Mouse (Mus musculus) stomach, postnatal 0 days (tissue): ENCODE measurements around the gene Gdf9. TPM values are rescaled to one million over a fixed set of nuclear protein-coding genes. Genes with fewer than 3 reads are reported as not detected.
A peak's percentile ranks its signal among the peaks of the same experiment; 100 is the strongest.

Source experiments
- ATAC-seq: fragments of 200-750 bp; cut with Nextera tagmentation; 2 replicates; pipeline ENCODE4 v1.8.0; 2017; ENCODE audit not compliant: low FRiP score, low TSS enrichment
- DNase-seq: peaks from one replicate; pipeline ENCODE4 v3.0.0-alpha.2; 2016; ENCODE audit warnings: low spot score
- H3K27ac ChIP-seq: fragments of 300-500 bp; sonication (generic); replicated peaks from 2 replicates; pipeline ENCODE4 v1.5.1; 2014; ENCODE audit warnings: mild to moderate bottlenecking, control low read depth
- H3K27me3 ChIP-seq: fragments of 300-500 bp; sonication (generic); 2 replicates; pipeline ENCODE4 v1.6.1; 2014; ENCODE audit warnings: low read length; ENCODE audit not compliant: control insufficient read depth, insufficient read depth
- H3K36me3 ChIP-seq: fragments of 300-500 bp; sonication (generic); 2 replicates; pipeline ENCODE4 v1.6.1; 2014; ENCODE audit warnings: low read length, mixed read lengths; ENCODE audit not compliant: control insufficient read depth, insufficient read depth
- H3K4me1 ChIP-seq: fragments of 300-500 bp; sonication (generic); replicated peaks from 2 replicates; pipeline ENCODE4 v1.6.1; 2014; ENCODE audit warnings: antibody characterized with exemption; ENCODE audit not compliant: control insufficient read depth, insufficient read depth
- H3K4me2 ChIP-seq: fragments of 300-500 bp; sonication (generic); replicated peaks from 2 replicates; pipeline ENCODE4 v1.6.1; 2014; ENCODE audit warnings: low read depth, mild to moderate bottlenecking, control low read depth, moderate library complexity
- H3K4me3 ChIP-seq: fragments of 300-500 bp; sonication (generic); 2 replicates; pipeline ENCODE4 v1.5.1; 2014; ENCODE audit warnings: low read depth, low read length, control low read depth
- H3K9ac ChIP-seq: fragments of 300-500 bp; sonication (generic); 2 replicates; pipeline ENCODE4 v1.6.1; 2014; ENCODE audit warnings: mild to moderate bottlenecking, low read length, control low read depth, mixed read lengths
- H3K9me3 ChIP-seq: fragments of 300-500 bp; sonication (generic); 2 replicates; pipeline ENCODE4 v1.6.1; 2016; ENCODE audit warnings: low read length; ENCODE audit not compliant: control insufficient read depth
- CTCF ChIP-seq: IDR thresholded peaks from 2 replicates; pipeline ENCODE4 v1.5.1; 2016; ENCODE audit warnings: antibody characterized with exemption, low read depth, mild to moderate bottlenecking, moderate library complexity
- EP300 ChIP-seq: optimal IDR thresholded peaks from 2 replicates; pipeline ENCODE3; 2016; ENCODE audit warnings: antibody characterized with exemption
- WGBS: fragments of 180-500 bp; shearing (Covaris S2); extraction: QIAGEN DNeasy Blood & Tissue Kit; methylation state at CpG from one replicate; pipeline ENCODE4 v1.1.7; 2014; 5-methylcytosine and 5-hydroxymethylcytosine counted together
- polyA plus RNA-seq: library from polyadenylated mRNA; unstranded; fragments of >200 nt; fragmentation: Nextera tagmentation; extraction: Ambion mirVana; gene quantifications from 2 replicates; pipeline ENCODE4 v1.2.1, GENCODE M21; 2015

The Gdf9 gene
- polyA plus RNA-seq, 1 experiment from 2014 or later: 0.78 TPM

DNA sequence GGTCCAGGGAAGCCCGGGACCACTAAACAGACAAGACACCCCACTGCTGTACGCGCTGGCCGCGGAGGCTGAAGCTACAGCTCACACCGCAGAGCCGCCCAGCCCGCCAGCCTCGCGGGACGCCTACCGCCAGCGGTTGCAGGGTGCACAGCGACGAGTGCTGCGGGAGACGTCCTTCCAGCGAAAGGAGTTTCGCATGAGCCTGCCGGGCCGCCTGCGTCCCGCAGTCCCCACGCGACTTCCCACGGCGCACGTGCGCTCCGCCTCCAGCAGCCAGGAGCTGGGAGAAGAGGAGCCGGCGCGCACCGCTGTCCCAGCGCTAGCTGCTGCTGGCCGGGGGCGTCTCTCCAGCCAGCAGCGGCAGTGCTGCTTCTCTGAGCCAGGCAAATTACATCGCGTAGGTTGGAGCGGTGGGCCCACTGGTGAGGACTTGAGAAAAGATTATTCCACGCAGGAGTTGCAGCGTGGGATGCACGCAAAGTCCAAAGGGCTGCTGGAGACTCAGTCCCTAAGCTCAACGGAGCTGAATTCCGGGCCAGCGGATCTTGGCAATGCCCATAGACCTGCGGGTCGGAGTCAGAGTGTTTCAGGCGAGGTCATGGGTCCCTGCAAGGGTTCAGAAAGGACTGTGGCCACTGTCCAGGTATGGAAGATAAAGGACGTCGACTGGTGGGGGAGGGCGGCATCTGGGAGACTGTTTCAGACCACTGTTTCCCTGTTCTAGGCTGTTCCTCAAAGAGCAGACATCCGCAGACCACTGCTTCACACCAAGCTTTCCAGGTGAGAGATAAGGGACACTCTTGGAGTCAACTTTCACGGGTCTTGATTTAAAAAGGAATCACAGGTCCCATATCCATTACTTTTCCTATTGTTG lies 33.0 kb downstream of the Gdf9 start:
- H3K4me2 ChIP-seq: peak overlapping the region; percentile 55
- H3K9me3 ChIP-seq: no peaks in the 10 kb centered on the region
- H3K4me3 ChIP-seq: peak overlapping the region; percentile 43
- peaks cover 9% of the 10 kb centered on the region for H3K27me3 ChIP-seq
- H3K9ac ChIP-seq: peak overlapping the region; percentile 38
- H3K4me1 ChIP-seq: no peaks in the 10 kb centered on the region
- whole genome bisulfite sequencing: 10% methylated on average over 54 of the region's 55 CpGs
- no peaks in the 10 kb centered on the region for H3K36me3 ChIP-seq
- TF ChIP-seq EP300: no peak
- no peak for TF ChIP-seq CTCF
- no peak for ATAC-seq
- DNase-seq: peak; percentile 48
- no peak overlapping the region for H3K27ac ChIP-seq

GRCm38 (mm10) chr11:53466231-53466971 lies 35.6 kb downstream of the Gdf9 start:
- WGBS: 6% methylated on average over 40 of the region's 40 CpGs
- peak; percentile 36 for ATAC-seq
- Histone ChIP-seq H3K27ac (no peak overlapping the region), H3K4me2 (peak overlapping the region; percentile 58), H3K9me3 (no peaks in the 10 kb centered on the region), H3K27me3 (peaks cover 14% of the 10 kb centered on the region), H3K4me1 (no peaks in the 10 kb centered on the region), H3K9ac (peak overlapping the region; percentile 53), H3K4me3 (peak overlapping the region; percentile 32), H3K36me3 (no peaks in the 10 kb centered on the region)
- DNase-seq: peak; percentile 84
- TF ChIP-seq CTCF: peak; percentile 89
- no peak for TF ChIP-seq EP300

- Histone ChIP-seq H3K4me3 (no peak overlapping the region), H3K27me3 (peaks cover 7% of the 10 kb centered on the region), H3K27ac (no peak overlapping the region), H3K36me3 (no peaks in the 10 kb centered on the region), H3K9me3 (no peaks in the 10 kb centered on the region), H3K4me1 (no peaks in the 10 kb centered on the region), H3K4me2 (peak overlapping the region; percentile 52; the same call in 1 of the 2 replicates), H3K9ac (no peak overlapping the region)
- TF ChIP-seq CTCF: no peak
- TF ChIP-seq EP300: no peak
- ATAC-seq (no peak), DNase-seq (no peak)
- 40% methylated on average over 16 of the region's 16 CpGs for WGBS
These were observed 38.6 kb downstream of the Gdf9 start for GRCm38 (mm10) chr11:53469294-53469967.

GRCm38 (mm10) chr11:53469968-53470695 lies 39.3 kb downstream of the Gdf9 start, which contains the start of gene Gm9837:
TSS of gene Gm9837 (minus strand) at chr11:53470479.
- Histone ChIP-seq H3K9ac (no peak within 1 kb of the TSS), H3K9me3 (no peaks in the 10 kb centered on the region), H3K27me3 (peaks cover 9% of the 10 kb centered on the region), H3K4me1 (no peaks in the 10 kb centered on the region), H3K36me3 (no peaks in the 10 kb centered on the region), H3K4me3 (peak within 1 kb of the TSS; percentile 14), H3K4me2 (peak within 1 kb of the TSS; percentile 52), H3K27ac (no peak within 1 kb of the TSS)
- 3% methylated on average over 29 of the region's 29 CpGs for WGBS
- DNase-seq: peak; percentile 89
- peak; percentile 76 for ATAC-seq
- TF ChIP-seq EP300 (no peak), CTCF (peak; percentile 97)

- Histone ChIP-seq H3K27me3 (peaks cover 6% of the 10 kb centered on the region; the same call in 1 of the 2 replicates), H3K4me2 (no peak overlapping the region), H3K9me3 (no peaks in the 10 kb centered on the region), H3K9ac (no peak overlapping the region), H3K4me3 (no peak overlapping the region), H3K36me3 (no peaks in the 10 kb centered on the region), H3K27ac (no peak overlapping the region), H3K4me1 (no peaks in the 10 kb centered on the region)
- TF ChIP-seq EP300: no peak
- TF ChIP-seq CTCF: peak; percentile 55
- WGBS: 78% methylated on average over 3 of the region's 3 CpGs
- no peak for DNase-seq
- ATAC-seq: no peak
These were observed 41.9 kb downstream of the Gdf9 start for GRCm38 (mm10) chr11:53472709-53473108.
